ENCODE assay signal across 19 mouse cellular contexts in genomic region chr13:39979294-39980061, GRCm38 (mm10).
DNase-seq lines count a peak whose midpoint lies in the region; ATAC-seq lines count a peak whose summit lies in the region.
"Had no signal": no experiment of that assay in that cellular context is flagged by ENCODE, and none has a peak within 500 bp of the region (broad histone marks: within the 10 kb centered on the region; RNA-seq: fewer than 3 reads in every experiment).

No protein-coding gene starts in this region.

- H3K9ac ChIP-seq in midbrain, embryonic 14.5 days (replicated peaks; ENCODE audit: low read length) = no peak overlapping the region
- H3K9ac ChIP-seq in midbrain, embryonic 13.5 days (replicated peaks) = no peak overlapping the region
- no peak overlapping the region for H3K9ac ChIP-seq in neural tube, embryonic 14.5 days (replicated peaks; ENCODE audit: low read depth, low read length)
- H3K9ac ChIP-seq: forebrain, embryonic 12.5 days; intestine, embryonic 15.5 days; liver, embryonic 12.5 days; lung, embryonic 14.5 days; midbrain, embryonic 12.5 days had no signal

- no peaks in the 10 kb centered on the region for H3K4me1 ChIP-seq in midbrain, embryonic 14.5 days (ENCODE audit: control insufficient read depth, insufficient read depth, low read length)
- H3K4me1 ChIP-seq in midbrain, embryonic 13.5 days (replicated peaks) = no peaks in the 10 kb centered on the region
- 0 out of 2 replicates have a peak, but pooled peaks cover 4% of the 10 kb centered on the region for H3K4me1 ChIP-seq in neural tube, embryonic 14.5 days (ENCODE audit: control insufficient read depth, insufficient read depth, low read length)
- H3K4me1 ChIP-seq: forebrain, embryonic 12.5 days; intestine, embryonic 15.5 days; liver, embryonic 12.5 days; midbrain, embryonic 12.5 days had no signal

- WGBS in midbrain, embryonic 14.5 days = 79% methylated on average over 18 of the region's 18 CpGs
- WGBS in midbrain, embryonic 13.5 days = 82% methylated on average over 18 of the region's 18 CpGs
- WGBS in neural tube, embryonic 14.5 days = 56% methylated on average over 18 of the region's 18 CpGs

- H3K9me3 ChIP-seq in midbrain, embryonic 14.5 days (ENCODE audit: control insufficient read depth, low read length) = no peaks in the 10 kb centered on the region
- H3K9me3 ChIP-seq in midbrain, embryonic 13.5 days = no peaks in the 10 kb centered on the region
- no peaks in the 10 kb centered on the region for H3K9me3 ChIP-seq in neural tube, embryonic 14.5 days (ENCODE audit: control insufficient read depth, low read length)
- H3K9me3 ChIP-seq: forebrain, embryonic 12.5 days; intestine, embryonic 15.5 days; liver, embryonic 12.5 days; midbrain, embryonic 12.5 days had no signal

- H3K36me3 ChIP-seq in midbrain, embryonic 14.5 days (ENCODE audit: control insufficient read depth, insufficient read depth, low read length) = no peaks in the 10 kb centered on the region
- no peaks in the 10 kb centered on the region for H3K36me3 ChIP-seq in midbrain, embryonic 13.5 days
- H3K36me3 ChIP-seq in neural tube, embryonic 14.5 days (ENCODE audit: control insufficient read depth, insufficient read depth, low read length) = no peaks in the 10 kb centered on the region
- H3K36me3 ChIP-seq: forebrain, embryonic 12.5 days; intestine, embryonic 15.5 days; liver, embryonic 12.5 days; midbrain, embryonic 12.5 days had no signal

- H3K27me3 ChIP-seq in midbrain, embryonic 14.5 days (ENCODE audit: control insufficient read depth, insufficient read depth, low read length) = no peaks in the 10 kb centered on the region
- no peaks in the 10 kb centered on the region for H3K27me3 ChIP-seq in midbrain, embryonic 13.5 days
- no peaks in the 10 kb centered on the region for H3K27me3 ChIP-seq in neural tube, embryonic 14.5 days (ENCODE audit: control insufficient read depth, insufficient read depth, low read length)
- H3K27me3 ChIP-seq: forebrain, embryonic 12.5 days; intestine, embryonic 15.5 days; liver, embryonic 12.5 days; midbrain, embryonic 12.5 days had no signal

- ATAC-seq in midbrain, embryonic 14.5 days (ENCODE audit: low FRiP score, low TSS enrichment) = no peak
- no peak for ATAC-seq in midbrain, embryonic 13.5 days
- ATAC-seq in neural tube, embryonic 14.5 days (ENCODE audit: low read depth) = peak; percentile 68
- ATAC-seq: CD4-positive, CD25-positive, alpha-beta regulatory T cell, adult 4 months; intestine, embryonic 15.5 days; liver, embryonic 12.5 days had no signal

- H3K4me2 ChIP-seq in midbrain, embryonic 14.5 days (ENCODE audit: low read length) = no peak overlapping the region
- no peak overlapping the region for H3K4me2 ChIP-seq in midbrain, embryonic 13.5 days (replicated peaks)
- H3K4me2 ChIP-seq in neural tube, embryonic 14.5 days (ENCODE audit: low read depth, low read length) = peak overlapping the region; percentile 6; the same call in 1 of the 2 replicates
- H3K4me2 ChIP-seq: forebrain, embryonic 12.5 days; intestine, embryonic 15.5 days; liver, embryonic 12.5 days; lung, embryonic 14.5 days; midbrain, embryonic 12.5 days had no signal

- DNase-seq in embryo, embryonic 11 days = peak; percentile 30
- no peak for DNase-seq in embryo, embryonic 10.5 days (ENCODE audit: low spot score)
- peak; percentile 18 for DNase-seq in midbrain, embryonic 14.5 days
- peak; percentile 52 for DNase-seq in forelimb bud, embryonic 11.5 days (ENCODE audit: low read depth, low spot score)
- no peak for DNase-seq in spleen, postnatal 14 days (ENCODE audit: low spot score in 2 of 2)
- no peak for DNase-seq in layer of hippocampus, adult 18-20 months (ENCODE audit: low spot score in 2 of 2)
- DNase-seq: cerebellum, adult 9-11 months; gastrocnemius, postnatal 36 days; layer of hippocampus, adult 9-11 months; lung, embryonic 14.5 days; thymus, postnatal 36 days had no signal

- H3K27ac ChIP-seq in midbrain, embryonic 14.5 days (replicated peaks; ENCODE audit: low read depth, low read length) = no peak overlapping the region
- no peak overlapping the region for H3K27ac ChIP-seq in midbrain, embryonic 13.5 days
- H3K27ac ChIP-seq in neural tube, embryonic 14.5 days (ENCODE audit: low read depth, low read length) = no peak overlapping the region
- H3K27ac ChIP-seq: forebrain, embryonic 12.5 days; intestine, embryonic 15.5 days; liver, embryonic 12.5 days; macrophage; midbrain, embryonic 12.5 days had no signal

- H3K4me3 ChIP-seq in midbrain, embryonic 14.5 days (replicated peaks; ENCODE audit: low read depth, low read length) = no peak overlapping the region
- no peak overlapping the region for H3K4me3 ChIP-seq in midbrain, embryonic 13.5 days (replicated peaks)
- no peak overlapping the region for H3K4me3 ChIP-seq in neural tube, embryonic 14.5 days (ENCODE audit: low read depth, low read length)
- H3K4me3 ChIP-seq: forebrain, embryonic 12.5 days; intestine, embryonic 15.5 days; liver, embryonic 12.5 days; midbrain, embryonic 12.5 days had no signal

Comparison
In these comparisons a context has a peak if more than half of its experiments do, and no peak if none do; other contexts are left out.
1. DNase-seq: peak in embryo, embryonic 11 days (single experiment), midbrain, embryonic 14.5 days (single experiment) and forelimb bud, embryonic 11.5 days (single experiment); none in embryo, embryonic 10.5 days (single experiment), spleen, postnatal 14 days (0 of 2) and layer of hippocampus, adult 18-20 months (0 of 2).